Mouse (Mus musculus) MEL (cell line): Measurements from ENCODE around the gene Gm11985.

Source experiments
- BHLHE40 ChIP-seq: IDR thresholded peaks from 2 replicates; pipeline ENCODE4 v1.6.1; 2012; ENCODE audit warnings: low read depth, mild to moderate bottlenecking, inconsistent platforms, low read length, improper control_type of control experiment, borderline replicate concordance
- CTCF ChIP-seq, 3 experiments: IDR thresholded peaks in 2 of 3; conservative IDR thresholded peaks in 1 of 3; 2 replicates each; pipeline ENCODE4 v1.5.1; 2011 to 2012; ENCODE audit warnings: low read length in 3 of 3, low read depth in 2 of 3, mild to moderate bottlenecking in 2 of 3, improper control_type of control experiment in 1 of 3, inconsistent platforms in 1 of 3, mixed read lengths in 1 of 3, moderate library complexity in 1 of 3; ENCODE audit not compliant: control insufficient read depth in 1 of 3, insufficient read depth in 1 of 3, poor library complexity in 1 of 3, severe bottlenecking in 1 of 3
- EP300 ChIP-seq, 2 experiments: IDR thresholded peaks; 2 replicates each; pipeline ENCODE4 v1.6.1; 2011; ENCODE audit warnings: improper control_type of control experiment in 2 of 2, low read length in 2 of 2, low read depth in 1 of 2, mild to moderate bottlenecking in 1 of 2
- GATA1 ChIP-seq: IDR thresholded peaks from 2 replicates; pipeline ENCODE4 v1.6.1; 2011; ENCODE audit warnings: low read depth, low read length, improper control_type of control experiment
- MAFK ChIP-seq: IDR thresholded peaks from 2 replicates; pipeline ENCODE4 v1.6.1; 2011; ENCODE audit warnings: low read depth, mild to moderate bottlenecking, low read length, improper control_type of control experiment, borderline replicate concordance
- MAZ ChIP-seq: IDR thresholded peaks from 2 replicates; pipeline ENCODE4 v1.6.1; 2012; ENCODE audit warnings: low read depth, mild to moderate bottlenecking, inconsistent platforms, low read length, improper control_type of control experiment
- NRF1 ChIP-seq: IDR thresholded peaks from 2 replicates; pipeline ENCODE4 v1.6.1; 2014; ENCODE audit warnings: low read depth, mild to moderate bottlenecking, inconsistent platforms, low read length, improper control_type of control experiment, moderate library complexity; ENCODE audit not compliant: poor library complexity, insufficient read depth, severe bottlenecking
- POLR2A ChIP-seq, 2 experiments: IDR thresholded peaks; 2 replicates each; pipeline ENCODE4 v1.6.1; 2011 to 2012; ENCODE audit warnings: low read length in 2 of 2, mild to moderate bottlenecking in 2 of 2, control low read depth in 1 of 2, improper control_type of control experiment in 1 of 2, low read depth in 1 of 2, moderate library complexity in 1 of 2; ENCODE audit not compliant: control insufficient read depth in 1 of 2, insufficient read depth in 1 of 2, poor library complexity in 1 of 2
- POLR2AphosphoS2 ChIP-seq: IDR thresholded peaks from 2 replicates; pipeline ENCODE4 v1.6.1; 2011; ENCODE audit warnings: low read length, improper control_type of control experiment
- POLR2AphosphoS5 ChIP-seq: IDR thresholded peaks from 2 replicates; pipeline ENCODE4 v1.6.1; 2012; ENCODE audit warnings: low read depth, borderline replicate concordance, mild to moderate bottlenecking, inconsistent platforms, low read length, moderate library complexity, mixed read lengths
- TCF12 ChIP-seq: IDR thresholded peaks from 2 replicates; pipeline ENCODE4 v1.6.1; 2014; ENCODE audit warnings: low read depth, mild to moderate bottlenecking, inconsistent platforms, low read length, improper control_type of control experiment, moderate library complexity
- USF2 ChIP-seq, 2 experiments: IDR thresholded peaks; 2 replicates each; pipeline ENCODE4 v1.6.1; 2011 to 2012; ENCODE audit warnings: improper control_type of control experiment in 2 of 2, low read length in 2 of 2, borderline replicate concordance in 1 of 2, inconsistent platforms in 1 of 2, low read depth in 1 of 2, mild to moderate bottlenecking in 1 of 2; ENCODE audit not compliant: insufficient read depth in 1 of 2
- ZC3H11A ChIP-seq: IDR thresholded peaks from 2 replicates; pipeline ENCODE4 v1.6.1; 2012; ENCODE audit warnings: low read depth, mild to moderate bottlenecking, inconsistent platforms, low read length, improper control_type of control experiment

GRCm38 (mm10) chr11:7195312-7195685 lies 6.9 kb upstream of the Gm11985 start:
- TF ChIP-seq POLR2AphosphoS2 (no peak), CTCF (IDR thresholded peaks at IDR 0.05 in 2 of 3, conservative IDR thresholded peaks at IDR 0.05 in 1 of 3; ENCODE audit: control insufficient read depth in 1 of 3, insufficient read depth in 1 of 3, low read depth in 2 of 3, low read length in 3 of 3, poor library complexity in 1 of 3, severe bottlenecking in 1 of 3) (no peak), ZC3H11A (no peak), EP300 (IDR thresholded peaks at IDR 0.05; ENCODE audit: low read depth in 1 of 2, low read length in 2 of 2) (no peak), POLR2AphosphoS5 (no peak), TCF12 (no peak), MAZ (no peak), POLR2A (IDR thresholded peaks at IDR 0.05; ENCODE audit: control insufficient read depth in 1 of 2, insufficient read depth in 1 of 2, low read depth in 1 of 2, low read length in 2 of 2, poor library complexity in 1 of 2) (no peak), GATA1 (no peak), NRF1 (no peak), MAFK (no peak), USF2 (IDR thresholded peaks at IDR 0.05; ENCODE audit: borderline replicate concordance in 1 of 2, insufficient read depth in 1 of 2, low read depth in 1 of 2, low read length in 2 of 2) (no peak), BHLHE40 (no peak)
